Mouse (Mus musculus): ENCODE measurements around the gene Prss32. TPM values are rescaled to one million over a fixed set of nuclear protein-coding genes. Genes with fewer than 3 reads are reported as not detected.

The Prss32 gene
- polyA plus RNA-seq, 1 experiment, result not detected

DNA sequence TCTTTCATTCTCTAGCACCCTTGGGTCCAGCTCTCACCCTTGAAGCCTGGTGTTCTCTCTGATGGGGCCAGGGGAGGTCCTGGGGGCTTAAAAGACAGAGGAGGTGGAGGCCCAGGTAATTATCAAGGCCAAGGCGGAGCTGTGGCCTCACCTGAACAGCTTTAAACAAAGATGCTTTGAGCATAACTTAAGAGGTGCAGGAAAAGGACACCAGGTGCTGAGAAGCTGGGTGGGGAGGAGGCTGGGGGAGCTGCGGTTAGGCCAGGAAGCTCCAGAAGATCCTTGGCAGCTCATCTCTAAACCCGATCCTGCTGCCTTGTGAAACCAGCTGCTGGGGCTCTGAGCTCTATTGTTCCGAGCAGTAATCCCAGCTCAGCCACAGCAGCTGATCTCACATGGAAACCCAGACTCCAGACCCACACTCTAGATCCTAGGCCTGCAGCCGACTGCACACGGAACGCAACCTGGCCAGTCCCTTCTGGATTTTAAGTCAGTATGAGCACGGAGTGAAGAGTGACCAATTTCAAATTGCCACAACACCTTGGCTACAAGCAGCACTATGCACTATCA lies 7.6 kb upstream of the Prss32 start, which contains the start of gene Prss33:
Gene Prss33 (minus strand): TSS at position 51 of the 570 bp plus-strand sequence.
- 85% methylated on average over 8 of the region's 8 CpGs for WGBS
- no peaks in the 10 kb centered on the region for H3K36me3 ChIP-seq (ENCODE audit: control insufficient read depth, insufficient read depth, low read length)
- no peaks in the 10 kb centered on the region for H3K4me1 ChIP-seq (ENCODE audit: control insufficient read depth, insufficient read depth, low read length)
- no peak within 1 kb of the TSS for H3K27ac ChIP-seq (ENCODE audit: insufficient read depth, low read depth, low read length)
- H3K4me3 ChIP-seq (ENCODE audit: insufficient read depth, low read depth, low read length), result no peak within 1 kb of the TSS
- no peak for DNase-seq
- TF ChIP-seq POLR2A (IDR thresholded peaks at IDR 0.05; ENCODE audit: low read depth, low read length) (no peak), CTCF (conservative IDR thresholded peaks at IDR 0.05; ENCODE audit: insufficient read depth, insufficient read length, low read depth, low read length) (no peak)
- H3K27me3 ChIP-seq (replicated peaks; ENCODE audit: control insufficient read depth, insufficient read depth, low read length), result no peaks in the 10 kb centered on the region

DNA sequence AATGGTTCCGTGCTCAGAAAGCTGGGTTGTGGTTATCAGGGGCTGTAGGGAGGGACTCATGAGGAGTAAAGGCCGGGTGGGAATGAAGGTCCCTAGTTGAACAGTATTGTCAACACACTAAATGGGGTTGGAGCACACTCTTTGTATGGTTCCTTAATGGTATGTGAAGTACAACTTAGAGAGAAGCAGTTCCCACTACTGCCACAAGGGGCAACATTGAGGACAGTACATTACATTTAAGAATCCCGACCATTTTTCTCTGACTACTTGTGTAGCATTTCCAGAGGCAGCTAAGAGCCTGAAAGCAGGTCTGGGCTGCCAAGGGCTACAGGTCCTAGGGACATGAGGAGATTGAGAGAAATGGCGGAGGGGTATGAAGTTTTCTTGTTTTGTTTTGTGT lies 2.5 kb upstream of the Prss32 start:
- Histone ChIP-seq H3K27ac (ENCODE audit: insufficient read depth, low read depth, low read length) (no peak overlapping the region), H3K4me3 (ENCODE audit: insufficient read depth, low read depth, low read length) (no peak overlapping the region), H3K36me3 (ENCODE audit: control insufficient read depth, insufficient read depth, low read length) (no peaks in the 10 kb centered on the region), H3K4me1 (ENCODE audit: control insufficient read depth, insufficient read depth, low read length) (no peaks in the 10 kb centered on the region), H3K27me3 (replicated peaks; ENCODE audit: control insufficient read depth, insufficient read depth, low read length) (0 out of 2 replicates have a peak, but pooled peaks cover 2% of the 10 kb centered on the region)
- TF ChIP-seq CTCF (conservative IDR thresholded peaks at IDR 0.05; ENCODE audit: insufficient read depth, insufficient read length, low read depth, low read length), result peak; percentile 45
- TF ChIP-seq POLR2A (IDR thresholded peaks at IDR 0.05; ENCODE audit: low read depth, low read length), result no peak
- DNase-seq, result peak; percentile 72
- 35% methylated on average over 4 of the region's 4 CpGs for WGBS

DNA sequence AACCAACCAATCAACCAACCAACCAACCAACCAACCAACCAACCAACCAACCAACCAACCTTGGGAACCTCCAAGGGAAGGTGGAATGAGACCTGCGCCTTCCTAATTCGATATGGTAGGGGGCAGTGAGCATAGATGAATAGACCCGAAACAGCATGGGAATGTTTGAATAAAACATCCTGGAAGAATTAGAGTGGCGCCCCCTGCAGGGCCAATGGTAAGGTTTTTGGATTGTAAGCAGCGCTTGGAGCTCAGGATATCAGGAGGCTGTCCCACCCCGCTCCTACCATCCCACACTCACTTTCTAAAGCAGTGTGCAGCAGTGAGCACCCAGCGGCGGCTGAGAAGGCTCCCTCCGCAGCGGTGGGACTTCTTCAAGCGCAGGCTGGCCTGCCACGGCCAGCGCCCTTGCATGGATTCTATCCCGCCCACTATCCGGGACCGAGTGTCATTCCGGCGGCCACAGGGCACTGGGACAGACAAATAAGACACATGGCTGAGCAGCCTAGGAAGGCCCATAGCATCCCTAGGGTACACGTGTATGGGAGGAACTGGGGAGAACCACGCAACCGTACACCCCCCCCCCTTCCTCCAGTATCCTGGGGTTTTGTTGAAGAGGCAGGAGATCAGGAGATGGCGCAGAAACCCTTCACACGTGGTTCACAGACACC lies 379 bp upstream of the Prss32 start:
- no peaks in the 10 kb centered on the region for H3K36me3 ChIP-seq (ENCODE audit: control insufficient read depth, insufficient read depth, low read length)
- H3K4me1 ChIP-seq (ENCODE audit: control insufficient read depth, insufficient read depth, low read length), result no peaks in the 10 kb centered on the region
- 0 out of 2 replicates have a peak, but pooled peaks cover 2% of the 10 kb centered on the region for H3K27me3 ChIP-seq (replicated peaks; ENCODE audit: control insufficient read depth, insufficient read depth, low read length)
- no peak overlapping the region for H3K4me3 ChIP-seq (ENCODE audit: insufficient read depth, low read depth, low read length)
- 56% methylated on average over 23 of the region's 23 CpGs for WGBS
- no peak for DNase-seq
- TF ChIP-seq CTCF (conservative IDR thresholded peaks at IDR 0.05; ENCODE audit: insufficient read depth, insufficient read length, low read depth, low read length), result 0 out of 2 replicates have a peak, but pooled peaks have one; percentile 14
- no peak for TF ChIP-seq POLR2A (IDR thresholded peaks at IDR 0.05; ENCODE audit: low read depth, low read length)
- H3K27ac ChIP-seq (ENCODE audit: insufficient read depth, low read depth, low read length), result no peak overlapping the region

DNA sequence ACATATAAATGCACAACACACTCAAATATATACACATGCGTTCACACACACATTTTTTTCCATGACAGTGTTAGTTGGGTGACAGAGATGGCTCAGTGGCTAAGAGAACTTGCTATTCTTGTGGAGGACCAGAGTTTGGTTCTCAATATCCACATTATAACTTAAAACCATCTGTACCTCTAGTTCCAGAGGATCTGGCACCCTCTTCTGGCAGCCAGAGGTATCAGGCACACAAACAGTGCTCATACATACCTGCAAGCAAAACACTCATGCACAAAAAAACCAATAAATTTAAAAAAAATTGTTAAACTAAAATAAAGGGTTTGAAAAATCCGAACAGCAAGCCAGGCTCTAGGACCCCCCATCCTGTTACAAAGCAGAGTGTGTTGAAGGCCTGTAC lies 6.4 kb downstream of the Prss32 start:
- no peak for DNase-seq
- 70% methylated on average over 2 of the region's 2 CpGs for WGBS
- 0 out of 2 replicates have a peak, but pooled peaks have one; percentile 22 for TF ChIP-seq CTCF (conservative IDR thresholded peaks at IDR 0.05; ENCODE audit: insufficient read depth, insufficient read length, low read depth, low read length)
- no peak for TF ChIP-seq POLR2A (IDR thresholded peaks at IDR 0.05; ENCODE audit: low read depth, low read length)
- H3K4me3 ChIP-seq (ENCODE audit: insufficient read depth, low read depth, low read length), result no peak overlapping the region
- no peaks in the 10 kb centered on the region for H3K27me3 ChIP-seq (replicated peaks; ENCODE audit: control insufficient read depth, insufficient read depth, low read length)
- no peak overlapping the region for H3K27ac ChIP-seq (ENCODE audit: insufficient read depth, low read depth, low read length)
- H3K4me1 ChIP-seq (ENCODE audit: control insufficient read depth, insufficient read depth, low read length), result no peaks in the 10 kb centered on the region
- H3K36me3 ChIP-seq (ENCODE audit: control insufficient read depth, insufficient read depth, low read length), result no peaks in the 10 kb centered on the region

DNA sequence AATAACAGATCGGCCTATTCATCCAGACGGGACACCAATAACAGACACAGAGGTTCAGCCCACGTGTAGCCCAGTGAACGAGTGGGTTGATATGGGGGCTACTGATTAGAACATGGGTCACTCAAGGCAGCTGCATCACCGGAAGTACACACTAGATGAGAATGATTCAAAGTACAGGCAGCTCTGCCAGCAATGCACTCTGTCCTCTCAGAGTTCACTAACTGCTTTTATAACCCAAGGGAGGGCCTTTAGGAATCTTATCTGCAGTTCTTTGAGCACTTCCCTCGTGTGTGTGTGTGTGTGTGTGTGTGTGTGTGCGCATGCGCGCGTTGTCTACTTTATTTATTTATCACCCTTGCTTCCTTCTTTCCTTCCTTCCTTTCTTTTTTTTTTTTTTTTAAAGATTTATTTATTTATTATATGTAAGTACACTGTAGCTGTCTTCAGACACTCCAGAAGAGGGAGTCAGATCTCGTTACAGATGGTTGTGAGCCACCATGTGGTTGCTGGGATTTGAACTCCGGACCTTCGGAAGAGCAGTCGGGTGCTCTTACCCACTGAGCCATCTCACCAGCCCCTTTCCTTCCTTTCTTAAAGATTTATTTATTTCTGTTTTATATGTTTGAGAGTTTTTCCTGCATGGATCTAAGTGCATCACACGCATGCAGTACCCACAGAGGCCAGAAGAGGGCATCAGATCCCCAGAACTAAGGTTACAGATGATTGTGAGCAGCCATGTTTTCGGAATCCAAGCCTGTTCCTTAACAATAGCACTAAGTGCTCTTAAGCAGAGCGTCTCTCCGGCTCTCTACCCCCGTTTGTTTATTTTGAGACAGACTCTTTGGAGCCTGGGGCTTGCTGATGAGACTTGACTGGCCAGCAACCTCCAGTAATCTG lies 7.4 kb downstream of the Prss32 start:
- Histone ChIP-seq H3K27ac (ENCODE audit: insufficient read depth, low read depth, low read length) (no peak overlapping the region), H3K4me1 (ENCODE audit: control insufficient read depth, insufficient read depth, low read length) (no peaks in the 10 kb centered on the region), H3K27me3 (replicated peaks; ENCODE audit: control insufficient read depth, insufficient read depth, low read length) (no peaks in the 10 kb centered on the region), H3K36me3 (ENCODE audit: control insufficient read depth, insufficient read depth, low read length) (no peaks in the 10 kb centered on the region), H3K4me3 (ENCODE audit: insufficient read depth, low read depth, low read length) (no peak overlapping the region)
- TF ChIP-seq CTCF (conservative IDR thresholded peaks at IDR 0.05; ENCODE audit: insufficient read depth, insufficient read length, low read depth, low read length) (peak; percentile 68), POLR2A (IDR thresholded peaks at IDR 0.05; ENCODE audit: low read depth, low read length) (no peak)
- peak; percentile 66 for DNase-seq
- WGBS, result 43% methylated on average over 18 of the region's 19 CpGs

DNA sequence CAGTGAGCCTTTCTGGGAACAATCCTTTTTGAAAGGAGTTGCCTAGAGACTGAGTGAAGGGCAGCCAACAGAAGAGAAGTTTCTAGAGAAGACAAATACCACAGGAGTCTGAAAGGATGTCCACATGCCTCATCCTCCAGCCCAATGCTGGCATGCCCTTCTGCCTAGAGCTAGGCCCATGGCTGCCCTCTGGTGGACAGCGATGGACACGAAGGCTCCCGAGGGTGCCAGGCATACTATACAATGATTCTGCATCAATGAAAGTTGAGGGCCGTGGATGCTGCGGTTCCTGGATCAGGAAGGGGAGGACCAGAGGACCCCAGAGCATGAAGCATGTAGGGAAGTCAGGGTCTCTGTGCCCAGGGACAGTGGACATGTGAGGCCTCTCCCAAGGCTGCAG lies 9.6 kb downstream of the Prss32 start:
- Histone ChIP-seq H3K36me3 (ENCODE audit: control insufficient read depth, insufficient read depth, low read length) (no peaks in the 10 kb centered on the region), H3K27me3 (replicated peaks; ENCODE audit: control insufficient read depth, insufficient read depth, low read length) (no peaks in the 10 kb centered on the region), H3K27ac (ENCODE audit: insufficient read depth, low read depth, low read length) (no peak overlapping the region), H3K4me1 (ENCODE audit: control insufficient read depth, insufficient read depth, low read length) (no peaks in the 10 kb centered on the region), H3K4me3 (ENCODE audit: insufficient read depth, low read depth, low read length) (no peak overlapping the region)
- peak; percentile 75 for TF ChIP-seq CTCF (conservative IDR thresholded peaks at IDR 0.05; ENCODE audit: insufficient read depth, insufficient read length, low read depth, low read length)
- no peak for TF ChIP-seq POLR2A (IDR thresholded peaks at IDR 0.05; ENCODE audit: low read depth, low read length)
- peak; percentile 58 for DNase-seq
- 47% methylated on average over 5 of the region's 5 CpGs for WGBS
